Mouse (Mus musculus): ENCODE measurements around the gene Camk2g.

DNA sequence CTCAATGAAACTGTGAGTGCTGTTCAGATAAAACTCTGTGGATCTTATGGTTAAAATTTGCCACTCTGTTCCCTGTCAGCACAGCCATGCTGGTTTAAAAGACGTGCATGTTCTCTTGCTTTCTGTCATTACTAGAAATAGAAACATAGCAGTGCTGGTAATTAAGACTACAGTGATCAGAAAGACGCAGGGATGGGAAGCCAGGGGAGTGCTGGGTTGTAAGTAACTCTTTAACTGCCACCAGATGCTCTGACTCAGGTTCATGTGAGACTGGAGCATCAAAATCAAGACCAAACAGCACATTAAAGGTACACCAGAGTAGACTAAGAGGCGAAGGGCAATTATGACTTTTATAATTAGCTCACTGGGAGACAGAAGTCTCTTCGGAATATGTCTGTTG lies 45.5 kb downstream of the Camk2g start:
- no peak for TF ChIP-seq POLR2A (IDR thresholded peaks at IDR 0.05; ENCODE audit: control insufficient read depth, extremely low read depth, insufficient read depth, low read length, poor library complexity)
- TF ChIP-seq CTCF (IDR thresholded peaks at IDR 0.05; ENCODE audit: borderline replicate concordance, control insufficient read depth, extremely low read depth, insufficient read depth, low read length, poor library complexity): no peak

All from thymus, adult 2 months (tissue).